Mouse (Mus musculus) lung, postnatal 0 days (tissue): ENCODE data around the gene Atp2a2.

Source experiments
- CTCF ChIP-seq: IDR thresholded peaks from 2 replicates; pipeline ENCODE4 v1.5.1; 2016; ENCODE audit warnings: antibody characterized with exemption, mild to moderate bottlenecking
- EP300 ChIP-seq: IDR thresholded peaks from 2 replicates; pipeline ENCODE4 v1.6.1; 2016; ENCODE audit warnings: antibody characterized with exemption, mild to moderate bottlenecking, control low read depth

GRCm38 (mm10) chr5:122412826-122413225 lies 89.2 kb downstream of the Atp2a2 start:
- TF ChIP-seq CTCF (no peak), EP300 (no peak; the same call in 1 of the 2 replicates)
